Mouse (Mus musculus): Measurements from ENCODE around the gene Ric3. TPM values are rescaled to one million over a fixed set of nuclear protein-coding genes. Genes with fewer than 3 reads are reported as not detected.
A peak's percentile ranks its signal among the peaks of the same experiment; 100 is the strongest.
"Not testable (repeated sequence)": the region's sequence is repeated elsewhere in the genome, so short reads cannot be mapped to it uniquely, and the experiment has no call there.

The Ric3 gene
- polyA plus RNA-seq, 1 experiment from 2014 or later, result 0.47 TPM

DNA sequence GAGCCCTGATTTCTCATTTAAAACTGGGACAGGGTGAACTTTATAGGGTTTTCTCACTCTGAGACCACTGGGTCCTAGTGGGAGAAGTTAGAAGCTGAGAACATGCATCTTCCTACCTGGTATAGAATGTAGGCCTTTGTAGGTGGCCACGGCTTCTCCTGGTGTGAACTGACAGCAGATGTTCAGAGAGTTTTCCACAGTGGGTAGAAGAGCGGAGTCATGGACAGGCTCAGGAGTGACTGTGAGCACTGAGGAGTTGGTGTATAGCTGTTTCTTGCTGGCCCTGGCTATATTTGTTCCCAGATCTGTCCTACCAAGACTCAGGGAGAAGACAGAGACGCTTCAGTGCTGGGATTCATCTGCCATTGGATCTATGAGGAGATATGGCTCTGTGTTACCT is 18.0 kb upstream of the Ric3 start:
- ATAC-seq (ENCODE audit: low read depth), result no peak
- 67% methylated on average over 3 of the region's 3 CpGs for WGBS (ENCODE audit: insufficient replicate concordance)
- Histone ChIP-seq H3K4me2 (ENCODE audit: low read depth, low read length) (no peak overlapping the region), H3K4me1 (ENCODE audit: control insufficient read depth, low read depth, low read length) (no peaks in the 10 kb centered on the region), H3K36me3 (ENCODE audit: control insufficient read depth, insufficient read depth) (no peaks in the 10 kb centered on the region), H3K27ac (ENCODE audit: low read length) (no peak overlapping the region), H3K9ac (ENCODE audit: low read depth, low read length) (no peak overlapping the region), H3K9me3 (replicated peaks; ENCODE audit: control insufficient read depth, low read length) (no peaks in the 10 kb centered on the region), H3K4me3 (ENCODE audit: low read depth, low read length) (no peak overlapping the region), H3K27me3 (ENCODE audit: control insufficient read depth, insufficient read depth, low read depth, low read length) (no peaks in the 10 kb centered on the region)

GRCm38 (mm10) chr7:109098145-109099018 is 15.3 kb upstream of the Ric3 start:
- Histone ChIP-seq H3K36me3 (ENCODE audit: control insufficient read depth, insufficient read depth) (no peaks in the 10 kb centered on the region), H3K27me3 (ENCODE audit: control insufficient read depth, insufficient read depth, low read depth, low read length) (no peaks in the 10 kb centered on the region), H3K4me1 (ENCODE audit: control insufficient read depth, low read depth, low read length) (no peaks in the 10 kb centered on the region), H3K4me2 (ENCODE audit: low read depth, low read length) (no peak overlapping the region), H3K9me3 (replicated peaks; ENCODE audit: control insufficient read depth, low read length) (no peaks in the 10 kb centered on the region), H3K27ac (ENCODE audit: low read length) (no peak overlapping the region), H3K4me3 (ENCODE audit: low read depth, low read length) (no peak overlapping the region), H3K9ac (ENCODE audit: low read depth, low read length) (no peak overlapping the region)
- ATAC-seq (ENCODE audit: low read depth), result no peak; the same call in 1 of the 2 replicates
- WGBS (ENCODE audit: insufficient replicate concordance), result 28% methylated on average over 6 of the region's 6 CpGs

DNA sequence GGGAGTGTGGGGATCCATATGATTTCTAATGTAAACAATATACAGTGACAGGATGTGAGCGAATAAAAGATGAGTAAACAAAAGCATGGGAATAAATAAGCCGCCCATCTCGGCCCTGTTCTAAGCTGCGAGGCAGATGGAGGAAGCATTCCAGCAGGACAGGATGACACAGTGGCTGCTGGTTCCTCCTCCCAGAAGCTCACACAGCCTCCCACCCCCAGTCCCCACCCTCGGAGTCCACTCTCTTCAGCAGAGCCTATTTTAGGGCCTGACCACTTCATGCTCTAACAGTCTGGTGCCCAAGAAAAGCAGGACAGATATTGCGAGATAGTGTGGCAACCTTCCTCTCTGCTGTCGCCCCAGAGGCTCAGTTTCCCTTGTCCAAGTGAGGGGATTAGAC is 14.1 kb upstream of the Ric3 start:
- Histone ChIP-seq H3K27me3 (ENCODE audit: control insufficient read depth, insufficient read depth, low read depth, low read length) (no peaks in the 10 kb centered on the region), H3K4me1 (ENCODE audit: control insufficient read depth, low read depth, low read length) (no peaks in the 10 kb centered on the region), H3K4me3 (ENCODE audit: low read depth, low read length) (no peak overlapping the region), H3K9me3 (replicated peaks; ENCODE audit: control insufficient read depth, low read length) (no peaks in the 10 kb centered on the region), H3K36me3 (ENCODE audit: control insufficient read depth, insufficient read depth) (no peaks in the 10 kb centered on the region), H3K4me2 (ENCODE audit: low read depth, low read length) (no peak overlapping the region), H3K27ac (ENCODE audit: low read length) (no peak overlapping the region), H3K9ac (ENCODE audit: low read depth, low read length) (no peak overlapping the region)
- no peak for ATAC-seq (ENCODE audit: low read depth)
- 57% methylated on average over 7 of the region's 7 CpGs for WGBS (ENCODE audit: insufficient replicate concordance)

DNA sequence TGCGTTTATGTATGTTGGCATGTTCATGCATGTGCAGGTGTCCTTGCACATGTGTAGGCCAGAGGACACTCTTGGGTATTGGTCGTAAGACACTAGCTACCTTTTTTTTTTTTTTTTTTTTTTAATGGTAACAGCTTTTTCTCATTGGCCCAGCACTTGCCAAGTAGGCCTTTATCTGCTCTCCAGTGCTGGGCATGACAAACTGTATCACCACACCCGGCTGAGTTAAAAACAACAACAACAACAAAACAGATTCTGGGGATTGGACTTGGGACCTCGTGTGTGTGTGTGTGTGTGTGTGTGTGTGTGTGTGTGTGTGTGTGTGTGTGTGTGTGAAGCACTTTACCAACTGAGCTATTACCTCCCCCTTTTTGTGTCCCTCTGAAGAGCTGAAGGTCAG is 13.5 kb upstream of the Ric3 start:
- no peak overlapping the region for H3K4me2 ChIP-seq (ENCODE audit: low read depth, low read length)

DNA sequence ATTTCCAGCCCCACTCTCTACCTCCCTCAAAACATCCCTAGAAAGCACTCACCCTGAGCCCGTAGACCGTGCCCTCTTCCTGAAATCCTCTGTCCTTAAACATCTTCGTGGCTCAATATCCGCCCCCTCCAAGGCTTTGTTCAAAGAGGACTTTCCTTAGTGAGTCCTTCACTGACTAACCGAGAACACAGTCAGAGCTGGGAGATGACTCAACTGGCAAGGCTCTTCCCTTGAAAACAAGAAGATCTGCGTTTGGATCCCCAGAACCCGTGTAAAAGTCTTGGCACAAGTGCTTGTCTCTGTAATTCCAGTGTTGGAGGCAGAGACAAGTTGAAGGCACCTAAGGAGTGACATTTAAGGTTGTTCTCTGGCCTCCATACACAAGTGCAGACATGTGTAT is 11.2 kb upstream of the Ric3 start:
- no peak overlapping the region for H3K9ac ChIP-seq (ENCODE audit: low read depth, low read length)
- no peak for ATAC-seq (ENCODE audit: low read depth)
- H3K9me3 ChIP-seq (replicated peaks; ENCODE audit: control insufficient read depth, low read length), result no peaks in the 10 kb centered on the region
- no peaks in the 10 kb centered on the region for H3K4me1 ChIP-seq (ENCODE audit: control insufficient read depth, low read depth, low read length)
- H3K27me3 ChIP-seq (ENCODE audit: control insufficient read depth, insufficient read depth, low read depth, low read length), result no peaks in the 10 kb centered on the region
- WGBS (ENCODE audit: insufficient replicate concordance), result no CpG with 5 or more reads among the region's 7 CpGs
- no peak overlapping the region for H3K4me2 ChIP-seq (ENCODE audit: low read depth, low read length)
- no peak overlapping the region for H3K27ac ChIP-seq (ENCODE audit: low read length)
- no peaks in the 10 kb centered on the region for H3K36me3 ChIP-seq (ENCODE audit: control insufficient read depth, insufficient read depth)
- no peak overlapping the region for H3K4me3 ChIP-seq (ENCODE audit: low read depth, low read length)

More for the DNA sequence above, 13.5 kb upstream of the Ric3 start:
- WGBS (ENCODE audit: insufficient replicate concordance), result 48% methylated on average over 4 of the region's 4 CpGs
- ATAC-seq (ENCODE audit: low read depth), result 0 out of 2 replicates have a peak, but pooled peaks have one; percentile 7
- Histone ChIP-seq H3K4me3 (ENCODE audit: low read depth, low read length) (no peak overlapping the region), H3K27me3 (ENCODE audit: control insufficient read depth, insufficient read depth, low read depth, low read length) (no peaks in the 10 kb centered on the region), H3K27ac (ENCODE audit: low read length) (no peak overlapping the region), H3K9ac (ENCODE audit: low read depth, low read length) (no peak overlapping the region), H3K36me3 (ENCODE audit: control insufficient read depth, insufficient read depth) (no peaks in the 10 kb centered on the region), H3K9me3 (replicated peaks; ENCODE audit: control insufficient read depth, low read length) (no peaks in the 10 kb centered on the region), H3K4me1 (ENCODE audit: control insufficient read depth, low read depth, low read length) (no peaks in the 10 kb centered on the region)

DNA sequence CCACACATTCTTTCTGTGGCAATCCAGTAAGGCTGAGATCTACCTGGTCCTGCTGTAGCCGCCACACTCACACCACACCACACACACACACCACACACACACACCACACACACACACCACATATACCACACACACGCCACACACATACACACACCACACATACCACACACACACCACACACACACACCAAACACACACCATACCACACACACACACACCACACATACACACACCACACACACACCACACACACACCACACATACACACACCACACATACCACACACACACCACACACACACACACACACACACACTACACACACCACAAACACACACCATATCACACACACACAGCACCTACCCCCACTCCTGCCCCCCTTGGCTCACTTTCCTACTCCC is 8.2 kb upstream of the Ric3 start:
- not testable (repeated sequence) for H3K4me3 ChIP-seq (ENCODE audit: low read depth, low read length); H3K9ac ChIP-seq (ENCODE audit: low read depth, low read length); H3K27me3 ChIP-seq (ENCODE audit: control insufficient read depth, insufficient read depth, low read depth, low read length); H3K4me1 ChIP-seq (ENCODE audit: control insufficient read depth, low read depth, low read length); H3K27ac ChIP-seq (ENCODE audit: low read length); H3K9me3 ChIP-seq (replicated peaks; ENCODE audit: control insufficient read depth, low read length); H3K4me2 ChIP-seq (ENCODE audit: low read depth, low read length); ATAC-seq (ENCODE audit: low read depth); H3K36me3 ChIP-seq (ENCODE audit: control insufficient read depth, insufficient read depth)
- WGBS (ENCODE audit: insufficient replicate concordance), result no CpG with 5 or more reads among the region's 2 CpGs

DNA sequence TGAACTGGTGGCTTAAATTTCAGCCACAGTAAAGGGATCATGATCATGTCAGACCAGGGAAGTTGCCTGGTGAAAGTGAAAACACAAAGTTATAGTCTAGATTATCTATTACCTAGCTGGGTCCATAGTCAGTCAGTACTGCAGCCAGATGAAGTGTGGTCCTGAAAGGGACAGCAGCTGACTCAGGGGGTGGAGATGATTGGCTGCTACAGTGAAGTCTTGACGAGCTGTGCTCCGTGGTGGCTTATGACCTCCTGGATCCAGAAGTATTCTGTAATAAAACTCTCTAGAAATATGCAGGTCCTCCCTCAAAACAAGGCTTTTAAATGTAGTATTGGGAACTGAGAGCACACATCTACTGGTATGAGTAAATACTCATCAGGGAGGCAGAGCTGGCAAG is 3.8 kb upstream of the Ric3 start:
- Histone ChIP-seq H3K9me3 (replicated peaks; ENCODE audit: control insufficient read depth, low read length) (no peaks in the 10 kb centered on the region), H3K4me2 (ENCODE audit: low read depth, low read length) (no peak overlapping the region), H3K27ac (ENCODE audit: low read length) (no peak overlapping the region), H3K27me3 (ENCODE audit: control insufficient read depth, insufficient read depth, low read depth, low read length) (peaks cover 24% of the 10 kb centered on the region), H3K4me3 (ENCODE audit: low read depth, low read length) (no peak overlapping the region), H3K9ac (ENCODE audit: low read depth, low read length) (no peak overlapping the region), H3K36me3 (ENCODE audit: control insufficient read depth, insufficient read depth) (no peaks in the 10 kb centered on the region), H3K4me1 (ENCODE audit: control insufficient read depth, low read depth, low read length) (peaks cover 4% of the 10 kb centered on the region)
- ATAC-seq (ENCODE audit: low read depth), result no peak
- 12% methylated on average over 2 of the region's 2 CpGs for WGBS (ENCODE audit: insufficient replicate concordance)

DNA sequence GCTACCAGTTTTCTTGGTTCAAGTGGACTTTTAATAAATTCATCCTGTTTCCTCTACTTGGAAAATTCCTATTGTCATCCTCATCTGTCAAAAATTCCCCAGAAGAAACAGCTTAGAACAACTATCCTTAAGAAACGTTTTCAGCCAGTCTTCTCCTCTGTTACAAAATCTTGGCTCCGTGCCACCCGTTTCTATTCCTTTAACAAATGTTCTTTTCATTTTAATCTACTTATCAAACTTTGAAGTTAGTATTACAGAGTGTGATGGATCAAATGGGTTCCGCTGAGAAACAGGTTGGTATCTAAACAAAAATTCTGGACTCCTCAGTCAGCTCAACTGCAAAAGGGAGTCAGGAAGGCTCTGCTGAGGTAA is 668 bp upstream of the Ric3 start:
- no peak for ATAC-seq (ENCODE audit: low read depth)
- no peak overlapping the region for H3K9ac ChIP-seq (ENCODE audit: low read depth, low read length)
- peaks cover 4% of the 10 kb centered on the region for H3K4me1 ChIP-seq (ENCODE audit: control insufficient read depth, low read depth, low read length)
- 60% methylated on average over 4 of the region's 4 CpGs for WGBS (ENCODE audit: insufficient replicate concordance)
- no peak overlapping the region for H3K4me2 ChIP-seq (ENCODE audit: low read depth, low read length)
- no peak overlapping the region for H3K27ac ChIP-seq (ENCODE audit: low read length)
- H3K4me3 ChIP-seq (ENCODE audit: low read depth, low read length), result no peak overlapping the region
- H3K36me3 ChIP-seq (ENCODE audit: control insufficient read depth, insufficient read depth), result no peaks in the 10 kb centered on the region
- peaks cover 24% of the 10 kb centered on the region for H3K27me3 ChIP-seq (ENCODE audit: control insufficient read depth, insufficient read depth, low read depth, low read length)
- H3K9me3 ChIP-seq (replicated peaks; ENCODE audit: control insufficient read depth, low read length), result no peaks in the 10 kb centered on the region

DNA sequence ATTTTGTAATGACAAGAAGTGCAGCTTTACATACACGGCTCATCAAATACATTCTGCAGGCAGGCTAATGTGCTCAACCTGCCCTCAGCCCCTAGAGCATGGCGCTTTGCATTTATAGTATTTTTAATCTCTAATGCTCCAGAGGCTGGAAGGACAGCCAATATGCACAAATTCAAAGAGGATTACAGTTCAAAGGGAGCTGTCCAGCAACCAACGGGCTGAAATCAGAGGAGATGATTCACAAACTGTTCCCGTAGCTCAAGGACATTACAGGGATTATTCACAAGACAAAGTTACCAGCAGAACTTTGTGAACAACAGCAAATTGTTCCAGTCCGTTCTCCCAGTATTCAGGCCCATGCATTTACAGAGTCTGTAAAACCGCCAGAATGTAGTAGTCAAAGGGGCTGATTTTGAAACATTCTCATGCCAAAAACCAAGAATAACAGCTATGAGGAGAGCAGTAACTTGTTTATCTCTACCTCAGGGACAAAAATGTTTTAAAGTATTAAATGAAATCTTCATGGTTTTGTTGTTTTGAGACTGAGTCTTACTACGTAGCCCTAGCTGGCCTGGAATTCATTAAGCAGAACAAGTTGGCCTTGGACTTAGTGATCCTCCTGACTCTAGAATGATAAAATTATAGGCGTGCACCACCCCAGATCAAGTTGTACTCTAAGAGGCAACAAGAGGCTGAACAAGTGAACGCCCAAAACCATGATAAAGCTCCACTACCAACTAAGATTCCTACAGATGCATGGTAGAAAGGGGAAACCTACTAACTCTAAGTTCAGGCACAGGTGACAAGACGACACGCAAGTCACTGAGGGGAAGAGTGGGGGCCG is 640 bp downstream of the Ric3 start:
- Histone ChIP-seq H3K4me1 (ENCODE audit: control insufficient read depth, low read depth, low read length) (peaks cover 4% of the 10 kb centered on the region), H3K9ac (ENCODE audit: low read depth, low read length) (no peak overlapping the region), H3K9me3 (replicated peaks; ENCODE audit: control insufficient read depth, low read length) (no peaks in the 10 kb centered on the region), H3K4me2 (ENCODE audit: low read depth, low read length) (peak overlapping the region; percentile 62), H3K4me3 (ENCODE audit: low read depth, low read length) (peak overlapping the region; percentile 57), H3K36me3 (ENCODE audit: control insufficient read depth, insufficient read depth) (no peaks in the 10 kb centered on the region), H3K27me3 (ENCODE audit: control insufficient read depth, insufficient read depth, low read depth, low read length) (peaks cover 24% of the 10 kb centered on the region), H3K27ac (ENCODE audit: low read length) (no peak overlapping the region)
- 17% methylated on average over 12 of the region's 12 CpGs for WGBS (ENCODE audit: insufficient replicate concordance)
- ATAC-seq (ENCODE audit: low read depth), result no peak
